Mouse (Mus musculus): ENCODE data around the gene Mrpl28. TPM values are rescaled to one million over a fixed set of nuclear protein-coding genes. Genes with fewer than 3 reads are reported as not detected.
A peak's percentile ranks its signal among the peaks of the same experiment; 100 is the strongest.
"Not testable (repeated sequence)": the region's sequence is repeated elsewhere in the genome, so short reads cannot be mapped to it uniquely, and the experiment has no call there.

Gene Mrpl28
- 10 to 100 TPM; 68.8 to 70.0 TPM for total RNA-seq (2021)
- long read RNA-seq, transcript Mrpl28-201 (5 exons, 1,068 nt) = major isoform, 66 of 73 reads
- long read RNA-seq, partial matches to known transcripts = 4 of 73 reads
- long read RNA-seq, other reads (novel, unspliced or antisense) = 2 of 73 reads

DNA sequence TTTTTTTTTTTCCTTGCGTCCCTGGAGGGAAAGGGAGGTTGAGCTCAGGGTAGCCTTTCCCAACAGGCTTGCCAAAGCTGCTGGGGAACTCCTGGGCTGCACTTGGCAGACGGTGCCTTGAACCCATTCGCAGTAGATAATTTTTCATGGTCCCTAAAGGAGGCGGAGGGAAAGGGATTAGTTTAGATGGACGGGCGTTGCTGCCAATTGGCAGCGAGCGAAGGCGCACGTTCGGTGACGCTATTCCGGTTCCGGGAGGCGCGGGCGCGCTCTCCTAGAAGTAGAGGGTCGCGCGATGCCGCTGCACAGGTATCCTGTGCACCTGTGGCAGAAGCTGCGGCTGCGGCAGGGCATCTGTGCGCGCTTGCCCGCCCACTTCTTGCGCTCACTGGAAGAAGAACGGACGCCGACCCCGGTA, at the start of gene Mrpl28:
TSS of gene Mrpl28 (plus strand) at position 234 of the 418 bp plus-strand sequence.
- peak; percentile 83 to 95 for DNase-seq (ENCODE audit: low spot score in 2 of 2)

DNA sequence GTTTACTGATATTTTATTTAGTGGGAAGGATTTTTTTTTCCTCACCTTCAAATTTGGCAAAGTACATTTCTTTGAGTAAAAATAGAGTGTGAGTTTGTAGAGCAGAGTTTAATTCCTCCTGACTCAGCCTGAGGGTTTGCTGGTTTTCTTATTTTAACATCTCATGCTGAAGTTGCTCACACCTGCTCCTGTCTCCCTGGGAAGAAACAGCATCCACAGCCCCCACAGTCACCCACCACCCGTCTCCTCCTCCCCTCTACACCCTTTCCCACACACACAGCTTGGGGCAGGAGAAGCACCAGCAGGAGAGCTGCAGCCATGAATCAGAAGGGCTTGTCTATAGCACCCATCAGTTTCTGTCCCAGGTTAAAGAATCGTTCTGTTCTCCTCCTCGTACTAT, 48.1 kb upstream of the Mrpl28 start:
- DNase-seq (ENCODE audit: low spot score in 2 of 2) = peak in 1 of 2 experiments; percentile 25

DNA sequence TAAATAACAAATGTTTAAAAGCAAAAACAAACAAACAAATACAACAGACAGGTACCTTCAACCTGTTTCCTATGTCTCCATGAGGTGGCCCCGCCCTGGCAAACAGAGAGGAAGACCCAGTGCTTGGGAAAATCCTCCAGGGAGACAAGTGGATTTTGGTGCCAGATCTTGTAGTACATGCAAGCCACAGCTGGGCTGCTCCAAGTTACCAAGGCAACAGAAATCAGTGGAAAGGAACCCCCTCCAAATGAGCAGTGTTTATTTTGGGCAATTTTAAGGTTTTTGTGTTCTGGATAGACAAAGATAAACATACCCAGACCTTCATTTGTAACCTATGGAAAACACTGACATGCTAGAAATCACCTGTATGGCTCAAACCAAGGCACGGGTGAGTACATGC, 44.4 kb upstream of the Mrpl28 start:
- DNase-seq (ENCODE audit: low spot score in 2 of 2) = peak in 1 of 2 experiments; percentile 57

DNA sequence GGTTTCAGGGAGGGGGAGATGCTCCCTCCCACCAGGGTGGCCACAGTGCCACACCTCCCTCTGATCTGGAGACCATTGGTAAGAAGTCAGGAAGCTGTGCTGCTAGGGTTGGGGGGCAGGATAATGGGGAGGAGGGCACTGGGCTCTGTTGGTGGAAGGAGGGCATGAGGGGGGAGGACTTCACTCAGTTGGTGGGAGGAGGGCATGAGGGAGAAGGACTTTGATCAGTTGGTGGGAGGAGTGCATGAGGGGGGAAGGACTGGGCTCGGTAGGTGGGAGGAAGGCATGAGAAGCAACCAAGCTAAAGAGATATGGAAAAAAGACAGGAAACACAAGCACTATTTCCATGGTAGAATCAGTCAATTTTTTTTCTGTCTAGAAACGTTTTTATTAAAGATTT, 42.4 kb upstream of the Mrpl28 start:
- no peak for DNase-seq (ENCODE audit: low spot score in 2 of 2)

DNA sequence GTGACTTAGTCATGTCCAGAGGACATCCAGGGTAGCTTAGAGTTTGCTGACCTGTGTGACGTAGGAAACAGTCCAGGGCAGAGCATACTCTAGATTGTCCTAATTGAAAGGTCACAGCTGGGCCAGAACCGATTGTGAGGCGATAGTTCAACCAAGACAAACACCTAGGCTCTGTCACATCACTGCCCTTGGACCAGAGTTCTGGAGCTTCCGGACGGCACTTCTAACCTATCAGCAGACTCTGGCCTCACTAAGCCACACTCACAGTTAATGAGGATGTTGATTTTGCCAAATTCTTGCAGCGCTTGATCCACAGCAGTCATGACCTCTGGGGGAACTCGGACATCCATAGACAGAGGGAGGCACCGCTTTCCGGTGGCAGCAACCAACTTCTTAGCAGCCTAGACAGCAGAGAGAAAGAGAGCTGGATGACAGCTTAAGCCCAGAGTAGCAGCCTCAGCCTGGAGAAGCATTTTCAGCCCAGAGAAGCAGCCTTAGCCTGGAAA, 36.2 kb upstream of the Mrpl28 start:
- no peak for DNase-seq (ENCODE audit: low spot score in 2 of 2)

DNA sequence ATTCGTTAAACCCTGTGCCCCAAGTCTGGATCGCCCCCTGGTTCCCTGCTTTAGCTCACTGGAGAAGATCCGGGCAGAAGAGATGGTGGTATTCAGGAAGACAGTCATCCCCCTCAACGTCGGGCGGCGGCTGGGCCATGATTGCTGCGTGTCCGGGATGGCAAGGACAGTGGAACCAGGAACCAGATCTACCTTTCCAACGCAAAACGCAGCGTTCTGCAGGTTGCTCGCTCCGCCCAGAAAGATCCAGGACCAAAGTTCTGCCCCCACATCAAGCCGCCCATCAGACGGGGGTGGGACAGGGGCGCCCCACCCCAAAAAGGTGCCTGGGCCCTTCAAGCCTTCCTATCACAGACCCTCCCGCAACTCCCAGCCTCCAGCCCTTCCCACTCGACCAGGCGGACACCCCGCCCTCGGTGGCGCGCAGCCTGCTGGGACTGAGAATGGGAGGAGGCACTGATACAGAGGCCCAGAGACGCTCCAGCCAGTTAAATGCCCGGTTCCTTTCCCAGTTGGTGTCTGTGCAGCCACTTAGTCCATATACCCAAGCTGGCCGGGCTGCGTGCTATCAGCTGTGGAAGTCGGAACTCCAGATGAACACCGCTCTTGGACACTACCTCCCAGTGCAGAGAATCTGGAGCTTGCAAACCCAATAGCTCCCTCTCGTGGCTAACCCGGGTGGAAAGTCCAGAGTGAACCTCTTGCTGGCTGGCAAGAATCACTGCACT, 33.2 kb upstream of the Mrpl28 start, which contains the start of gene Decr2:
TSS of gene Decr2 (minus strand) at position 433 of the 728 bp plus-strand sequence.
- peak; percentile 80 to 93 for DNase-seq (ENCODE audit: low spot score in 2 of 2)

DNA sequence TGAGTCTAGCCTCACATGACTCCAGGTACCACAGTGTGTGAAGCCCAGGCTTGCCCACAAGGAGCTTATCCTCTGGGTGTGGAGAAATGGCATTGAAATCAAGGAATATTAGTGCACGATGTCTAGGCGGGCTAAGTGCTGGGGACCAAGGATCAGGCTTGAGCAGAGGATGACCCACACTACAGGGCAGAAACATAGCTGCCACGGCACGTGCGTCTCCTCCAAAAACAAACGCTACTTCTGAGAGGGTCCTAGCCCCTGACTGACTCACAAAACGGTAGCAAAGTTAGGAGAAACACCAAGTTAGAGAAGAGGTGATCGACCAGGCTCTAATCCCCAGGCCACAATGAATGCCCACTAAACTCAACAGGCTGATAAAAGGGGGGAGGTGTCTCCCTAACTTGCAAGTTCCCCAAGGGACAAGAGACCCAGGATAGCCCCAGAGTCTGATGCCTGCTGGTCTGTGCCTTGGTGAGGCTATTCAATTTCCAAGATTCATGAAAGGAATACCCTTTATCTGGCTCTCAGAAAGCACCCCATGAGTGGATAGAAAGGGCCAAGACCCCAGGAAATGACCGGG, 28.7 kb upstream of the Mrpl28 start:
- DNase-seq (ENCODE audit: low spot score in 2 of 2) = no peak

DNA sequence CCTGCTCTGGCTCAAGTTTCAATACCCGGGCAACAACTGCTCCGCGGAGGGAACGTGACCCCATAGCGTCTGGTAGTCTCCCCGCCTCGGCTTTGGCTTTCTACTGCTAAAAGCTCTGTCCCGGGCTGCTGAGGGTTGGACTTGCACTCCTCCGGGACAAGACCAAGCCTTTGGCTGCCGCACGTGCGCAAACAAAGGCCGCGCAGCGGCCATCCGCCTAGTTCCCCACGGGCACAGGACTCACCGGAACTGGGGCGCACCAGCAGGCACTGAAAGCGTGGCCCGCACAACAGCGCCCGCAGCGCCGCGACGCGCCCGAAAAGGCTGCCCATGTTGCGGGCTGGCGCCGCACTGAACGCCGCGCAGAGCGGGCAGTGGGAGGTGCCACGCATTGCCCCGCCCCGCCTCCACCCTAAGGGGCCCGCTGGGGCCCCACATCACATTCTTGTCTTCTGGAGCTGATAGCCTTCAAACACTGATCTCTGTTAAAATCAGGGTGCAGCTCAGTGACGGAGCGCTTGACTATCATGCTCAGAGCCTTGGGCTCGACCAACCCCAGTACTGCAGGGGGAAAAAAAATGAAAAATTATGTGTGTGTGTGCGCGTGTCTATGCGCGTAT, 28.1 kb upstream of the Mrpl28 start, which contains the start of gene Nme4:
TSS of gene Nme4 (minus strand) at position 482 of the 620 bp plus-strand sequence.
- DNase-seq (ENCODE audit: low spot score in 2 of 2) = peak; percentile 58 to 76

DNA sequence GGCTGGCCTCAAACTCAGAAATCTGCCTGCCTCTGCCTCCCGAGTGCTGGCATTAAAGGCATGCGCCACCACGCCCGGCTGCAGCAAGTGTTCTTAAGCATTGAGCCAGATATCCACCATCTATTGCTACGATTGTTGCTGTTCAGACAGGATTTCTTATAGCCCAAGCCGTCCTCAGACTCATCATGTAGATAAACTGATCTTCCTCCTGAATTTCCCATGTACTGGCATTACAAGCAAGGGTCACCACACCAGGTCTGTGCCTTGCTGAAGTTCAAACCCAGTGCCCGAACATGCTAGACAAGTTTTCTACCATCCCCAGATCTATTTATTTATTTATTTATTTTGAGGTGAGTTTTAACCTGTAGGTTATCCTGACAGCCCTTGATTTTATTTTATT, 24.8 kb upstream of the Mrpl28 start:
- no peak for DNase-seq (ENCODE audit: low spot score in 2 of 2)

DNA sequence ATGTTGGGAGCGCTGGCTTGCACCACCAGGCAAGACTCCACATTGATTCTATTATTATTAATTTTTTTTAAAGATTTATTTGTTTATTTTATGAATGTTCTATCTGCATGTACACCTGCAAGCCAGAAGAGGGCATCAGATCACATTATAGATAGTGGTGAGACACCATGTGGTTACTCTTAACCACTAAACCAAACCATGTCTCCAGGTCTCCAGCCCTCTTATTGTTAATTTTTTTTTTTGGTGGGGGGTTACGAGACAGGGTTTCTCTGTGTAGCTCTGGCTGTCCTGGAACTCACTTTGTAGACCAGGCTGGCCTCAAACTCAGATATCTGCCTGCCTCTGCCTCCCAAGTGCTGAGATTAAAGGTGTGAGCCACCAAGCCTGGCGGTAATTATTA, 24.0 kb upstream of the Mrpl28 start:
- not testable (repeated sequence) for DNase-seq (ENCODE audit: low spot score in 2 of 2)

DNA sequence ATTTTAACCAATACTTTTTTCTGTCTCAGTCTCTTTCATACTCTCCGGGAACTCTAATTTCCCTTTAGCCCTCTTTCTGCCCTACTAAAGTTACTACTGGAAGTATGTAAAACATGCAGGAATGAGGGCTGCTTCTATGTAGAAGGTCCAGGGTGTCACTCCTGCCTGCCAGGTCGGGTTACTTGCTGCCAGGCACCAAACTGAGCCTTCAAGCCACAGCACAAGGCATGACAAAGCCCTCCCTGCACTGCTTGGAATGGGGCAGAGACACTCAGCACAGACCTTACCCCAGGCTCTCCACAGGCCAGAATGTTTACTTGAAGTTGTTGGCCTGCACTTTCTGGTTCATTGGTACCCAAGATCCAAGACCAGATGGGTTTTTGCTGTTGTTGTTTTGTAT, 23.1 kb upstream of the Mrpl28 start:
- DNase-seq (ENCODE audit: low spot score in 2 of 2) = no peak

DNA sequence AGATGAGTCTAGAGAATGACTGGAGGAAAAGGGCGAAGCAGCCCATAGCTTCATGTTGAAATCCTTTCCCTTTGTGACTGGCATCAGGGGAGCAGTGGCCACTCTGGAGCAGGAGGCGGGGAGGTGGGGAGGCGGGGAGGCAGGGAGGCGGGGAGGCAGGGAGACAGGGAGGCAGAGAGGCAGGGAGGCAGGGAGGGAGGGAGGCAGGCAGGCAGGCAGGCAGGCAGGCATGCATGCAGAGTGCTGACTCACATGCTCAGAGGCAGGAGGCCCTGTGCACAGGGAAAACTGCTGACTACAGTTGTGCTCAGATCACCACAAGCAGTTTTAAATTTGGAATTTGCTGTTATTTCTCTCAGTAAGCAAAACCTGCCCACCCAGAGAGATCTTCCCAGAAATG, 21.8 kb upstream of the Mrpl28 start:
- DNase-seq (ENCODE audit: low spot score in 2 of 2) = no peak

DNA sequence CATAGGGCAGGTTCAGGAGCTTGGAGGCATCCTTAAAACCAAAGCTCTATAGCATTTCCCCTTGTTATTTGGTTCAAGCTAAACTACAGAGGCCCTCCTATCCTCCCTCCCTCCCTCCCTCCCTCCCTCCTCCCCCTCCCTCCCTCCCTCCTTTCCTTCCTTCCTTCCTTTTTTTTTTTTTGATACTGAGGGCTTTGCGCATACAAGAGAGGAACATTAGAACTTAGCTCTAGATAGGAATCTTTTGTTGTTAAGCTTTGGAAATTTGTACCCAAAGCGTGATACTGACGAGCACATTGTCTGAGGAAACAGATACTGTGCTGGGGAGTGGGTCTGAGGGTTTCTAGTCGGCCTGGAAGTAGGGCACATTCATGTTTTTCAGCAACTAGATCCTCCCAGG, 17.7 kb upstream of the Mrpl28 start:
- no peak for DNase-seq (ENCODE audit: low spot score in 2 of 2)

DNA sequence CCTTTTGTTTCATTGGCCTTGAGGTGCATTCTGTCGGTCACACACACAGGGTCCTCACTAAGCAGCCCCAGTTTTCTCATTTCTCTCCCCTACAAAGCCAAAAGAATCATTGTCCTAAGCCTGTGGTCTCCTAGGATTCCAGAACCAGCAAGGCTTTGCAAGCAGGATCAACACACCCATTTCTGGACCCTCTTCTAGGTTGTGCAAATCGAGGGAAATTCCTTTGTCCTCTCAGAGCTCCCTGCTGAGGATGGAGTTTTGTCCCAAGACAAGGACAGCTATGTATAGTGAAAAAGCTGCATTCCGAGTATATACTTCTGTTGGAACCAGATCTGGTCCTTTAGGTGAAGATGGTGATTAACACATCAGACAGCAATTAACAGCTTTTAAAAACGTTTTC, 13.1 kb upstream of the Mrpl28 start:
- no peak for DNase-seq (ENCODE audit: low spot score in 2 of 2)

DNA sequence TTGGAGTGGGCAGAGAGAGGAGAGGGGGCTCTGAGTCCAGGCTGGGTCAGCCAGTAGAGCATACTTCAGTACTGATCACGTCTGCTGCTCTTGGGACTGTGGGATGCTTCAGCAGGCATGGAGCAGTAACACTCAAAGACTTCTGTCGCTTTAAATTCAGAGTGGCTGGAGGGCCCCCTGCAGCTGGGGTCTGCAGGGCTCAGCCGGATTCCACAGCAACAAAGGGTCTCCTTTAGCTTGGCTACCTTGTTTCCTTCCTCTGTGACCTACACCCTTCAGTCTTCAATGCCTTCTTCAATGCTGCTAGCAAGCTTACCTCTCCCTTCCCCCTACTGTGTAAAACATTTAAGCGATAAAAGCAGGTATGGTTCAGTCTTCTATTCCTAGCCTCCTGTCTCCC, 12.3 kb upstream of the Mrpl28 start:
- DNase-seq (ENCODE audit: low spot score in 2 of 2) = no peak

DNA sequence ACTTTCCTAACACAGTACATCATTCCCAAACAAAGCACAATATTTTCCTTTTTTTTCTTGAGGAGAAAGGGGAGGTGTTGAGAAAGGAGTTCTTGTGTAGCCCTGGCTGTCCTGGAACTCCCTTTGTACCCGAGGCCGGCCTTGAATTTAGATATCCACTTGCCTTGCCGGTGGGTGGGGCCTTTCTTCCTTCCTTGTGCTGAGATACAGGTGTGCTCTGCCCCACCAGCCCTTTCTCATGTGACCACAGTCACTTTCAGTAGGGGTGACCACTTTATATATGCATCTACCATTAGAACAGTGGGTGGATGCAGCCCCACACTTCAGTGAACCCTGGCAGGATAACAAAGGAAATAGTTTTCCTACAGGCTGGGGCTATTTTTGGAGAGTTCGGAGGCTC, 11.6 kb upstream of the Mrpl28 start:
- DNase-seq (ENCODE audit: low spot score in 2 of 2) = no peak

DNA sequence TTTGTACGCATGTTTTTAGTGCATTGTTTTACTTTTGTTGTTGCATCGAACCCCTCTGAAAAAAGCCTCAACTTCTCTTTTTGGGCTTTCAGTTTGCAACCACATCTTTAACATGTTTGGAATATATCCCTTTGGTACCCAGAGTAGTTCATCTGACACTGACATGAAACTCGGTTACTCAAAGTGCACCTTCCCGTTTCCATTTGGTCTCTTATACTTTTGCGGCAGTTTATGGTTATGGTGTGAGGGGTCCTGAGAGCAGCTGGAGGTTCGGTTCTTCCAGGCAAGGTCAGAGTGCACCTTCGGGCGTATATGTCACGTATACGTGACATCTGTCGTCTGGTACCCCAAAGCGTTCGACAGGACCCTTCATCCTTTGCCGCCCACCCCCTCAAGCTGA, 10.5 kb upstream of the Mrpl28 start:
- DNase-seq (ENCODE audit: low spot score in 2 of 2) = no peak

DNA sequence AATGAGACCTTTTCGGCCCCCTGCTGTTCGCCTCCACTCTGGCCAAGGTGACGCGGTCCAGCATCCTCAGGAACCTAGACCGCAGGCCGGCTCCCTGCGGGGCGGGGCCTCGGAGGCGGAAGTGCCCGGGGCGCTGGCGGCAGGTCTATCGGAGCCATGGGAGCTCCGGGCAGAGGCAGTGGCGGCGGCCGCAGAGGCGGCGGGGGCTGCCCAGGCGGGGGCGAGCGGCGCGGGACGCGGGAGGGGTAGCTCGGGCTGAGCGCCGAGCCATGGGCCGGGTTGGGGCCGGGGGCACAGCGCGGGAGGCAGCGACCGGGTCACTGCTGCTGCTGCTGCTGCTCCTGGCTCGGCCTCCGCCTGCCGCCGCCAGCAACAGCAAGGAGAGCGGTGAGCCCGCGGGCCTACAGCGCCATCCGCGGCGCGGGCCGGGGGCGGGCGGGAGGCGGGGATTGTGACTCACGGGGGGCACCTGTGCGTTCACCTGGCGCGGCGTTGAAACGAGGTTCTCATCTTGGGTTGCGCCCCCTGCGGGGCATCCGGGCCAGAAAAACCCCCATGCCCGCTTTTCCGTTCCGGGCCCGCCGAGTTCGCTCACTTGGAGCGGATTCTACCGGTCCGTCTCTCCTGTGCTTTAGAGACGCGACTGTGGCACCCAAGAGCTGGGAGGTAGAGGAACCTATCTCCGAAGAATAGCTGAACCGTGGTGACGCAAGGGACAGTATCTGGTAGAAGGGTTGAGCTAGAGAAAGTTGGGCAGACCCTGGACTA, 9.9 kb upstream of the Mrpl28 start, which contains the start of gene Tmem8:
TSS of gene Tmem8 (plus strand) at position 119 of the 768 bp plus-strand sequence.
- peak; percentile 51 to 68 for DNase-seq (ENCODE audit: low spot score in 2 of 2)

DNA sequence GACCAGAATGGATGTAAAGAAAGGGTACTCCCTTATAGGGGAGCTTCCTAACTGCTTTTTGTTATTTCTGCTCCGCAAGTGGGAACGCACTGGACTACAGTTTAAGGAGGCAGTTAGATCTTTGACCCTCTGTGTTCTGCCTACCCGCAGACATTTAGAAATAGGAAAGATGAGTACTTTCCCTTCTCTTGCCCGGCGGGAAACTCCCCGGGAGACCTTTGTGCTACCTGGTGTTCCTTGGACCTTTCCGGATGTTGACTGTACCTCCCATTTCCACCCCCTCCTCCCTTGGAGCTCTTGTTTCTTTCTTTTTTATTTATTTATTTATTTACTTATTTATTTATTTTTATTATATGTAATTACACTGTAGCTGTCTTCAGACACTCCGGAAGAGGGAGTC, 9.2 kb upstream of the Mrpl28 start:
- DNase-seq (ENCODE audit: low spot score in 2 of 2) = no peak

DNA sequence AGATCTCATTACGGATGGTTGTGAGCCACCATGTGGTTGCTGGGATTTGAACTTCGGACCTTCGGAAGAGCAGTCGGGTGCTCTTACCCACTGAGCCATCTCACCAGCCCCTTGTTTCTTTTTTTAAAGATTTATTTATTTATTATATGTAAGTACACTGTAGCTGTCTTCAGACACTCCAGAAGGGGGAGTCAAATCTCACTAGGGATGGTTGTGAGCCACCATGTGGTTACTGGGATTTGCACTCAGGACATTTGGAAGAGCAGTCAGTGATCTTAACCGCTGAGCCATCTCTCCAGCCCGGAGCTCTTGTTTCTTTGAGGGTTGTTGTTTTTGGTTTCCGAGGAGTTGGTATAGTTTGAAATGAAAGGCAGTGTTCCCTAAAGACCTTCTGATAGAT, 8.8 kb upstream of the Mrpl28 start:
- not testable (repeated sequence) for DNase-seq (ENCODE audit: low spot score in 2 of 2)
